Mouse (Mus musculus) embryo, embryonic 11 days (tissue): ENCODE measurements around the gene Cckar.
"Not testable (repeated sequence)": the region's sequence is repeated elsewhere in the genome, so short reads cannot be mapped to it uniquely, and the experiment has no call there.

Experiments used
- DNase-seq: peaks from one replicate; pipeline ENCODE4 v3.0.0-alpha.2; 2015

Gene Cckar

DNA sequence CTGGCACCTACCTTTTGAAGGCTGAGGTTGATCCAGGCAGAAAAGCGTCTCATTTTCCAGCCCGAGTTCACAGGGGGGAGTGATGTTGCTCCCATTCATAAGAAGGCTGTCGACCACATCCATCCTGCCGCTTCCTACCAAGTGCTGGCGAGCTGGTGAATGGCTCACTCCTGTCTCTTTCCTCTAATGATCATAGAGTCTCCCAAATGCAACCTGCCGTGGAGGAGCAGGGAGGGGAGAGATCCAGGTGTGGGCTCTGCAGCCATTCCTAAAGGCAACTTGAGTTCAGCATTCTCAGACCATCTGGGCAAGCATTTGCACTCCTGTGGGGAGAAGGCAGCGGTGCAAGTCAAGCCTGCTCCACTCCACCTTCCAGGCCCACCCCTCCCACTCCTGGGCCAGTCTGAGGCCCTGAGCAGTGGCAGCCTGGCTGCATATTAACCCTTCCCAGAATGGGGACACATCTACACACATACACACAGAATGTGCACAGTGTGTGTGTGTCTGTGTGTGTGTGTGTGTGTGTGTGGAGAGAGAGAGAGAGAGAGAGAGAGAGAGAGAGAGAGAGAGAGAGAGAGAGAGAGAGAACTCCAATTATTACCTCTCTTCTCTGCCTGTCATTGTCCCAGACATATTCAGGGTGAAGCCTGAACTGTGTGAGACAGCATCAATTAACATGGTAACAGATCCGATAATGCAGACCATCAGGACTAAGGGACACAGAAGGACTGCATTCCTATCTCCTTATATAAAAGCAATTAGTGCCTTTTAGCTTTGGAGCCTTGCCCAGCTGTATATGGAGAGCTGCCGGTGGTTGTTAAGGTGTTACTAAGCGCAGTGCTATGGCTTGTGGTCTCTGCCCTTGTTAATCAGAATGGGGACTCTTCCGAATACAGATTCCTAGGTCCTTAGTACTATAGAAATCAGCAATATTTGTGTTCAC lies at the start of gene Cckar:
Gene Cckar, minus strand, starts transcription at position 471 of the 943 bp plus-strand sequence.
- peak; percentile 47 for DNase-seq

GRCm38 (mm10) chr5:53744061-53744460 lies 36.6 kb upstream of the Cckar start:
- no peak for DNase-seq

DNA sequence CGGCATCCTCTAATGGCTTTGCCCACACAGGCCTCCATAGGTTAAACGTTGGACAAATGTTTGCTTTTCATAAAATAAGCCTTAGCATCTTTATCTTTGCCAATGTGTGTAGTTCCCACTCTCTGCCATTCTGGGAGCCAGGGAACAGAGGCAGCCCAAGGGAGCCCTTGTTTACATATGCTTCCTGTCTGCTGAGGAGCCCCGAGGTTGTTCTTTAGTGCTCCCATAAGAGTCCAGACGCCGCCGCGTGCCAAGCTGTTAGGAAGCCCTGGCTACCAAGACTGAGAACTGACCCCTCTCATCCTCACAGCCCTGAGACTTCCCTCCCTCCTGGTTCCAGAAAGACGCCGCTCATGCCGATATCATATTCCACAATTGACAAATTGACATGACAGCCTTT lies 25.4 kb upstream of the Cckar start:
- DNase-seq: no peak

- DNase-seq: no peak
These were observed 20.1 kb upstream of the Cckar start for GRCm38 (mm10) chr5:53727606-53728005.

- DNase-seq: no peak
These were observed 18.5 kb upstream of the Cckar start for GRCm38 (mm10) chr5:53726011-53726410.

- DNase-seq: no peak
These were observed 9.0 kb upstream of the Cckar start for GRCm38 (mm10) chr5:53716462-53716861.

DNA sequence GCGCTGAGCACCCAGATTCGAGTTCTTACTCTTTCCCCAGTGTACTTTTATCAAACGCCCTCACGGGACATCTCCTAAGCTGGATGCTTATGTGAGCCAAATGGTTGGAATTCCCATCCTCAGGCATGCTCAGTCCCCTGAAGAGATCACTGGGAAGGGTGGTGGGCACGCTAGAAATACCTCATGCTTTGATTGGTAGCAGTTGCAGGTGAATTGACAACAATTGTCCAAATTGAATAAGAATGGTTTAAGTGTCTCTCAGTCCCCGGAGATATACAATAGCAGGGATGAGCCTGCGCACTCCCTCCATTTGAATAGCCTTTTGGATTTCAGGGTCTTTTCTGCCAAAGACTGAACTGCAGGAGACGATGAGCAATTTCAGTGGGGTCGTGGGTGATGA lies 3.8 kb upstream of the Cckar start:
- no peak for DNase-seq

GRCm38 (mm10) chr5:53708191-53708590 lies 686 bp upstream of the Cckar start:
- peak; percentile 16 for DNase-seq

- no peak for DNase-seq
These were observed 4.8 kb downstream of the Cckar start for GRCm38 (mm10) chr5:53702686-53703085.

DNA sequence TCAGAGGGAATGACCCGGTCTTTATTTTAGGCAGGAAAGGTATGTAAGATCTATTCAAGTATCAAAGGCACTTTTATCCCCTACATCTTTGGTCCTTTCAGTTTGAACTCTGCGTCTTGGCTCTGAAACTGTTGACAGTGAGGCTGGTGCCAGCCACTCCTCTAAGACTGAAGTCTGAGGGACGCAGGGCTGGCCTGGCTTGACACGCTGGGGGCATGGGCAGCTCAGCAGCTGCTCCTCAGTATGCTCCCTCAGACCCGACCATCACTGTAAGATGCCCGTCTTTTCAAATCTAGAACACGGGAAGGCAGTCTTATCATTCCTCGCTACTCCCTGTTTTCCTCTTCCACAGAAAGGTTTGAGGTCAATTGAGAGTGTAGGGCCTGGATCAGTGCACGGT lies 9.7 kb downstream of the Cckar start:
- DNase-seq: no peak

- no peak for DNase-seq
These were observed 10.8 kb downstream of the Cckar start for GRCm38 (mm10) chr5:53696701-53697100.

DNA sequence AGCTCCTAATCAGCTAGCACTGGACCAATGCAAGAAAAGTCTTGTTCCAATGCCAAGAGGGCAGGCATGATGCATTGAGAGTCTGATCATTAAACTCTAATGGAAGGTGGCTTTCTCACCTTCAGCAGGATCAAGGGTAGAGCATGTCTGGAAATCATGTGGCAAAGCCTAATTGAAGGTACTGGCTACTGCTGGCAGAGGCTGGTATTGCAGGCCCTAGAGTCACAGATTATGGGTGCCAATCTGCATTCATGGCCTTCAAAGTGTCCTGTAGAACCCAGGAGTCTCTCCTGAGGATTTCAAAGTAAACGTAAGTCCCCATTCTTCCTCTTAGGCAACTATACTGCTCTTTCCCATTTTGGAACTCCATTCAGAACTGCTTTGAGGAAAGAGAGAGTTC lies 14.8 kb downstream of the Cckar start:
- DNase-seq: no peak

DNA sequence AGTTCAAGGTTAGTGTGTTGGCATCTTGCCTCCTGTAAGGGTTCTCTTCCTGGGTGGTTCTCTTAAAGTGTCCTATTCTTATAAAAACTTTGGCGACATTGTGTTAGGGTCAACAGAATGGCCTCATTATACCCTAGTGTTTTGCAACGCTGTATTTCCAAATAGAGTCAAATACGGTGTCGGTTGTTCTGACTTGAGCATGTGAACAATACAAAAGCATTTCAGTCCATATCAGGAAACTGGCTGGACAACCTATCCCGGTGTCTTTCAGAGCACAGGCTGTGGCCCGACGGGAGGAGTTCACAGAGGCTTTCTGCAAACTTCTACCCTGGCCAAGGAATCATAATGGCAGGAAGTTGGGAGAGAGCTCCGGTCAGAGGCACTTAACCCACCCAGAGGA lies 15.4 kb downstream of the Cckar start:
- DNase-seq: no peak

GRCm38 (mm10) chr5:53691577-53691976 lies 15.9 kb downstream of the Cckar start:
- no peak for DNase-seq

DNA sequence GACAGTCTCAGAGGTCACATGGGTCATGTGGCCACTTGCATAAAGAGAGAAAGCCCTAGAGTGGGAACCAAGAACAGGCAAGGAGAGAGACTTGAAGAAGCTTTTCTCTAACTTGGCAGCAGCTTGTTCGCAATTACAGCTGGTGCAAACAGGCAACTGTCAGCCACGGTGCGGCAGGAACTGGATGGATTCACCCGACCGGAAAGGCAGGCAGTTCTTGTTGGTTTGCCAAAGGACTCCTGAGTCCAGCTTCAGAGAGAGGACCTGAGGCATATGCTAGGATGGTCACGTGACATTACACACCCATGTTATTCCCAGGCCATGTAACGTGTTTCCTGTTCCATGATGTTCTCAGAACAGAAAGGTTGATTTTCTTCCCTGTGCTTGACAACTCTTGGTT lies 19.2 kb downstream of the Cckar start:
- DNase-seq: no peak

GRCm38 (mm10) chr5:53686379-53686778 lies 21.1 kb downstream of the Cckar start:
- DNase-seq: no peak

GRCm38 (mm10) chr5:53685623-53686022 lies 21.9 kb downstream of the Cckar start:
- no peak for DNase-seq

- no peak for DNase-seq
These were observed 23.1 kb downstream of the Cckar start for GRCm38 (mm10) chr5:53684417-53684816.

GRCm38 (mm10) chr5:53683916-53684315 lies 23.6 kb downstream of the Cckar start:
- no peak for DNase-seq

DNA sequence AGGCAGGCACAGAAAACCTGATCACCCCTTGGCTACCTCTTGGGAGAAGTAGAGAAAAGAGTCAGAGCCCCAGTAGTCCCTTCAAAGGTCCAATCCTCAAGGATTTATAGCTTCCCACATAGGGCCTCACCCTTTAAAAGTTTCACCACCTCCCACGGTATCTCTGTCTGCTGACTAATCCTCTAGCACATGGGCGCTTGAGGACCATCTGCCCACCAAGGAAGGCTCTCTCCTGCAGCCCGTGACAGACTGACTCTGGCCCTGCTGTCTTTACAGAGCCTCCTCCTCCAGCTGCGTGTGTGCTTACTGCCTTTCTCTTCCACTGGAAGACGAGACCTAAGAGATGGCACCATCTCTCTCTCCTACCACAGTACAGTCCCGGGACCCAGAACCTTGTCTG lies 27.9 kb downstream of the Cckar start:
- no peak for DNase-seq

- DNase-seq: no peak
These were observed 29.3 kb downstream of the Cckar start for GRCm38 (mm10) chr5:53678036-53678767.

- DNase-seq: no peak
These were observed 30.8 kb downstream of the Cckar start for GRCm38 (mm10) chr5:53676671-53677070.

DNA sequence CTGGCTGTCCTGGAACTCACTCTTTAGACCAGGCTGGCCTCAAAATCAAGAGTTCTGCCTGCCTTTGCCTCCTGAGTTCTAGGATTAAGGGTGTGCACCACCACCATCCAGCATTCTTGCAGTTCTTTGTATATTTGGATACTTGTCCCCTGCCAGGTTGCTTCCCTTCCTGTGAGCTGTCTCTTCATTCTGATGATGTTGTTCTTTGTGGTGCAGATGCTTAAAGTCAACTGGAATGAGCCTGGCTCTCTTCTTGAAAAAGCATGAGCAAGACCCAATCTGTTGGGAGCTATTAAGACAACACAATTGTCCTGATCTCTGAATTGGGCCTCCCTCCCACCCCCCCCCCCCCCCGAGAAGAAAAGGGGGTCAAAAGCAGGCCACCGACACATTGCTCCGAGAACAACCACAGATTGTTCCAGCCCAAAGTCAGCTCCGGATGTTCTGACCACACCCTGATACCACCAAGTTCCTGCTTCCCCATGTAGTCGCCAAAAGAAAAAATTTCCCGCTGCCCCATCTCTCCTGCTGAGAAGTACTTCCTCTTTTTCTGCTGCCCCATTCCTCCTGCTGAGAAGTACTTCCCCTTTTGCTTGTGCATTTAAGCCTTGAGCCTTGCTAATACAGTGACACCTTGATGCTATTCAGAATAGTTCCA lies 33.9 kb downstream of the Cckar start:
- DNase-seq: not testable (repeated sequence)

- DNase-seq: peak; percentile 88
These were observed 35.2 kb downstream of the Cckar start for GRCm38 (mm10) chr5:53672352-53672751.
